Mouse (Mus musculus) urinary bladder, adult 2 months (tissue): ENCODE data around the gene Plpp7. TPM values are rescaled to one million over a fixed set of nuclear protein-coding genes. Genes with fewer than 3 reads are reported as not detected.

Experiments used
- DNase-seq: peaks from one replicate; pipeline ENCODE4 v3.0.0; 2022; ENCODE audit warnings: low spot score
- polyA plus RNA-seq: library from polyadenylated mRNA; depleted of rRNA; stranded (reverse); fragments of >200 nt; gene quantifications from 2 replicates; pipeline ENCODE4 v1.2.3, GENCODE M21; 2012; rRNA removed

Gene Plpp7
- 4.9 and 5.3 TPM in 2 replicates for polyA plus RNA-seq

DNA sequence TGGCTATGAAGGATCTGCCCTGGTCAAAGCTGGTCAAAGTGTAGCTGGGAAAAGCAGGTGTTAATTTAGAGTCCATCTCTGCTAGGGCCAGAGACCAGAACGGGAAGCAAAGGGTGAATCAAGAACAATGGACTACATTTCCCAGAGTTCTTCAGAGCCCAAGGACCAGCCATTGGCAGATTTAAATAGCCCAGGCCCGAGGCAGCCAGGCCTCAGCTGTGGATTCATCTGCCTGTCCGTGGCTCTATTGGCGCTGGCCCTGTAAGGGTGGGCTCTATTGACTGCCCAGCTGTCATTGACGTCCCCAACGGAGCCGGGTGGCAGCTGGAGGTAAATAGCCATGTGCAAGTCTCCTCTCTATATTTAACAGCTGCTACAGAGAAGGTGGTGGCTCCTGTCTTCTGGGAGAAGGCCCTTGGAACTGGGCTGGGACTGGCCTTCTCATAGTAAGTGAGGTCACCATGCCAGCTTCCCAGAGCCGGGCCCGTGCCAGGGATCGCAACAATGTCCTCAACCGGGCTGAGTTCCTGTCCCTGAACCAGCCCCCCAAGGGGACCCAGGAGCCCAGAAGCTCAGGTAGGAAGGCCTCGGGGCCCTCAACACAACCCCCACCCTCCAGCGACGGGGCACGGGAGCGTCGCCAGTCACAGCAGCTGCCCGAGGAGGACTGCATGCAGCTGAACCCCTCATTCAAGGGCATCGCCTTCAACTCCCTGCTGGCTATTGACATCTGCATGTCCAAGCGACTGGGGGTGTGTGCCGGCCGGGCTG is at the start of gene Plpp7:
Plpp7 (plus strand) TSS at position 178 of the 771 bp plus-strand sequence.
- DNase-seq = peak; percentile 37

- no peak for DNase-seq
Measured at GRCm38 (mm10) chr2:32046009-32046408, 49.3 kb upstream of the Plpp7 start.

DNA sequence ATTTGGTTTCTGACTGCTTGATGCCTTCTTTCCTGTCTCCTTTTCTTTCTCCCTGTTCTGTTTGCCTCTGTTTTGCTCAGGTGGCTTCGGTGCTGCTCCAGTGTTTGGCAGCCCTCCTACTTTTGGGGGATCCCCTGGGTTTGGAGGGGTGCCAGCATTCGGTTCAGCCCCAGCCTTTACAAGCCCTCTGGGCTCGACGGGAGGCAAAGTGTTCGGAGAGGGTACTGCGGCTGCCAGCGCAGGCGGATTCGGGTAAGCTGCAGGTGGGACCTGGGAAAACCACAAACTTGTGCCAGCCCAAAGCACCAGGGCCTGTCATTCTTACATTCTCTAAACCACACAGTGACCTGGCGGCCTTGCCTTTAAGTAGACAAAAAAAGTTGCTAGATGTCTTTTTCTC is 48.0 kb upstream of the Plpp7 start:
- no peak for DNase-seq

GRCm38 (mm10) chr2:32051791-32052190 is 43.5 kb upstream of the Plpp7 start:
- no peak for DNase-seq

DNA sequence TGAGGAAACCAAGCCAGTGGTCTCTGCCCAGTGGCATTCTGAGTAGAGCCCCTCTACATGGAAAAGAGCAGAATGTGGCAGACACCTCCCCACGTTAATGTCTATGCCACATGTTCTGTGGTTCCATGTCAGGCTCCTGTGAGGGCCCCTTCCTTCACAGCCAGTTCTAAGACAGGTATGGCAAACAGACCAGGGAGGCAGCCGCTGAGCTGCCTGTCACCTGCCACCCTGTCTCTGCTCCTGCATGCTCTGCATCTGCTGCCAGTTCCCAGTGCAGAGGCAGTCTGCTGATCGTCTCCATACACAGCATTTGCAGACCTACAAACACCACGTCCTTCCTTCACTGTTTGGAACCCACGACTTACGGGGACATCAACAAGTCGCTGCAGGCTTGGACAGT is 42.9 kb upstream of the Plpp7 start:
- no peak for DNase-seq

DNA sequence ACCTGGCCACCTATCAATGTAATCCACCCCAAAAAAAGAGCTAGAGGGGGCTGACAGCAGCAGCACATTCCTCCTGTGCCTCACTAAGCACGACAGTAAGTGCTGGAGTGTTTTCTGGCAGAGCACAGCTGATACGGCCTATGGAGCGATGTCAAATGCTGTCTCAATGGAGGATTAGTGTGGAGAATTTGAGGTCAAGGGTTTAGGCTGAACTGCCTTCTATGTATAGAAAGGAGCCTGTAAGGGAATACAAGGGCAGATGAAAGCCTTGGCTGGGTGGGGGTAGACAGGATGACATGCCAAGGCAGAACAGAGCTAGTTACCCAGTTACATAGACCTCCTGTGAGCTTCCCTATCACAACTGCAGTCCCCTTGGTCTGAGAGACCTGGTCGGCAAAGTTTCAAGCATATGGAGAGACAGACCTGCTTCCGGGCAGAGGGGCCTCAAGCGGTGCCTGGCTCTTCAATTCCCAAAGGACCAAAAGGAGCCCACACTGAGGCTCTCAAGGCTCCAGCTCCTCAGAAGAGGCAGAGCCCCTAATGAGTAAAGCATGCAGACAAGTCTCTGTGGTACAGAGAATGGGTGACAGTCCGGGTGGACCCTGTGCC is 39.9 kb upstream of the Plpp7 start:
- DNase-seq = no peak

GRCm38 (mm10) chr2:32056524-32056923 is 38.8 kb upstream of the Plpp7 start:
- DNase-seq = no peak

DNA sequence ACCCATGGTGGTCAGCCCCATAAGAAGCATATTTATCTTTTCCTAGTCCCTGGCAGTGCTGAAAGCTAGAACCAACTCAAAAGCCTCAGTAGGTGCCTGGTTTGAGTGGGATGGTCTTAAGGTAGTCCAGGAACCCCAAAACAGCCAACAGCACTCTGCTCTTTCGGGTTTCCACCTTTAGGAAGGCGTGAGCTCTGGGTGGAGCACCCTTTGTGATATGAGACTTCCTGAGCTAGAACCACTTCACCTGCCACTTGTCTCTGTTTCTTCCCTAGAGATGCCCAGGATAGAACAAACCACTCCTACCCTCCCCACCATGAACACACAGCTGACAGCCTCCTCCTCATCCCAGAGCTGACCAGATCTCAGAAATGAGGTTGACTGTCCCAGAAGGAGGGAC is 38.0 kb upstream of the Plpp7 start:
- DNase-seq = no peak

DNA sequence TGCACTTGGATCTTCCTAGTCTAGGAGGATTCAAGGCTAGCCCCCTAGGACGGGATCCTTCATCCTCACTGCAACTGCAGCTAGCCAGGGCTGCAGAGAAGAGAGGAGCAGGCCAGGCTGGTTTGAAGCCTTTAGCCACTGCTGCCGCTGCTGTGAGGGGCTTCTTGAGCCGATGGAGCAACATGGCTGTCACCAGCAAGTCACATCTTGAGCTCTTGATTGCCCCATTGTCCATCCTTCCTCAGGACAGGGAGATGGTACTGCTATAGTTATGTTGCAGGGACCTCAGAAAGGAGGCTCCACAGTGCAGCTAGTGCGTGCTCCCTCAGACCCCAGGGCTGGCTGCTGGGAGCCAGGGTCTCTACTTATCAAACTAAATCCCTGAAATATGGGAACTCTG is 37.5 kb upstream of the Plpp7 start:
- no peak for DNase-seq

- no peak for DNase-seq
Measured at GRCm38 (mm10) chr2:32058241-32058640, 37.1 kb upstream of the Plpp7 start.

DNA sequence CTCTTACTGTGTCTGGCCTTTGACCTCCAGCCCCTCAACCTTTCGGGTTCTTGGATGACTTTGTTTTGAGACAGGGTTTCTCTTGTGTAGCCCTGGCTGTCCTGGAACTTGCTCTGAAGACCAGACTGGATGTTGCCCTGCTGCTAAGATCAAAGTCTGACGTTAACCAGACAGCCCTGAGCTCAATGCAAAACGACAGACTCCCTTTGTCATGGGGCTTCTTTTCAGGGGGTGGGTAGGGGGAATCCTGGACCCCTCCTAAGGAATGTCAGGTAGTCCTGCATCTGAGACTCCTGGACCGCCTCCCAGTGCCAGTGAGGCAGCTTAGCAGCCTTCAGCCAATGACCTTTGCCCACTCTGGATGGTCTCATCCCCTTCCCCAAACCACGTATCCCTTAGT is 36.6 kb upstream of the Plpp7 start:
- no peak for DNase-seq

DNA sequence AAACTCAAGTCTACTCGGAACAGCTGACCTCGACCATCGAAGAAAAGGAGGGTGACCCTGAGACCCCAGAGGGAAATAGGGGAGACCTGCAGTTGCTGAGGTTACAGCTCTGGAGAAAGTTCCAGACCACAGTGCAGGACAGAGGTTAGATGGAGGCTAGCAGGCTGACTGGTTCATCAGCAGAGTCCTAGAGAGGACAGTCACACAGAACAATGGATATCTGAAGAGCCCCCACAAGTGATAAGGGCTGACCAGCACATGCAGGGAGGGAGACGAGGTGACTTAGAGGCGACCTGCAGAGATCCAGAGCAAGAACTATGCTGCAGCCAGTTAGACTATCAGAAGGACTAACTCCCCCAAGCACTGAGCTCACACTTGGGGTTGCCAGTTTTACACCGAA is 35.7 kb upstream of the Plpp7 start:
- no peak for DNase-seq

- no peak for DNase-seq
Measured at GRCm38 (mm10) chr2:32060228-32060805, 35.0 kb upstream of the Plpp7 start.

DNA sequence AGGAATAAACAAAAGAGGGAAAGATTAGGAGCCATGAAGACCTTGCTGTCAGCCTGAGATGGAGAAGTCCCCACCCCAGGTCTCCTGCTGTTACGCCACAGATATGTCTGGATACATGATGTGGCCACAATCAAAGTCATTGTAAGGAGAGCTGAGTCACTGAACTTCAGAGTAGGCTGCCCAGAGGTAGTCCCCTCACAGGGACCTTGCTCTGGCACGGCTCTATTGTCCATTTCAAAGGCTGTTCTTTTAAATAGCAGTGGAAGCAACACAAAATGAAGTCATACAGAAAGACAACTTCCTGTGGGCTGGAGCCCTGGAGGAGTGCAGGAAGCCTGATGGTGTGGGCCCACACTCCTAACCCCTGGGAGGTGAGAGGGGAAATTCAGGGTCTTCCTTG is 34.1 kb upstream of the Plpp7 start:
- no peak for DNase-seq

DNA sequence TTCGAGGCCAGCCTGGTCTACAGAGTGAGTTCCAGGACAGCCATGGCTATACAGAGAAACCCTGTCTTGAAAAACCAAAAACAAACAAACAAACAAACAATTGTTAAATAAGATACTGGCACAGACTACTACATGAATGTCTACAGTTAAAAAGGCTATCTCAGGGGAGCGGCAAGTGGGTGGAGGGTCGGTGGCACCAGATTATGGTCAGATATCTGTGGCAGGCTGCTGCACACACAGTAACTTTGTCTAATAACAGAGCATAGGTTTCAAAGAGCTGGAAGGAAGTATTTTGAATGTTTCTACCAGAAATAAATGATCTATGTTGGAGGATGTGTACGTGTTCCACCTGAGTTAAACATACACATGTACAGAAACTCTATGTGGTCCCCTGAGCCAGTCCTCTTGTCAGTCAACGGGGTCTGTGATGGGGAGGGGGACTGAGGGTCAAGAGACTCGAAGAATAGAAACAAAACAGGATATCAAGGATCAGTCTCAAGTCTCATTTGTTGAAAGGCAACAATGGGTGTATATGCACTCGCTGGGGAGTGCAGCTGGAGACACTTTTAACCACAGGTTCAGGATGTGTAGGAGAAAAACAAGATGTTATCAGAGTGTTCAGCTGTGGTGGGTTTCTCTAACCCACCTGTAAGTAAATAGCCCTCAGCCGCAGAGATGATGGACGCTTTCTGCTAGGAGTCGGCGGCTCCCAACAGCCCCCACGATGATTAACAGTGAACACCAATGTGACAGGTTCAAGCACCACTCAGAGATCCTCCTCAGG is 33.4 kb upstream of the Plpp7 start:
- no peak for DNase-seq

DNA sequence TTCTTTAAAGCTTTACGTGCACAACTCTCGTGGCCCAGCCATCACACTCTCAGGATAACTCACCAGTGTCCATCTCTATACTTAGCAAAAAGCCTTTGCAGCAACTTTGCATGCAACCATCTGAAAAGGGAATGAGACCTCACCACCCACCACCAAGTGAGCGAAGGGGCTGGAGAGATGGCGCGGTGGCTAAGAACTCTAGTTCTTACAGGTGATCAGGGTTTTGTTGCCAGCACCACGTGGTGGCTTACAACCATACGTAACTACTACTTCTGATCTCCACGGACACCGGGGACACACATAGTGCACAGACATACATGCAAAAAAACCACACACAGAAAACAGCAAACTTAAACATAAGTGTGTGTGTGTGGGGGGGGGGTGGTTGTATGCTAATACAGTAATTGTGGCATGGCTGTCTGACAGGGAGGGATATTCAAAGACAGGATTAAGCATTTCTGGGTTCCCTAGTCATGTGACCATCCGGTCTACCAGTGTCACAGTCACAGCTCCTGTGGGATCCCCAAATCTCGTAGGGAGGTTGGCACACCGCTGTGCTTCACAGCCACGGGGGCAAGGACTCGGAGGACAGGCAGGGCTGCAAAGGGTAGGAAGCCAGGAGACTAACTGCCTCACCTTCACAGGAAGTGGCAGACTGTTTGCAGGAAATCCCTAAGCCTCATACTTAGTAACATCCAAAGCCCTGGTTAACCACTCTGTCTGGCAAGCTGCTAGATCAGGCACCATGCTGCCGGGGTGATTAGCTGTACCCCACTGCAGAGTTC is 32.5 kb upstream of the Plpp7 start:
- DNase-seq = no peak

DNA sequence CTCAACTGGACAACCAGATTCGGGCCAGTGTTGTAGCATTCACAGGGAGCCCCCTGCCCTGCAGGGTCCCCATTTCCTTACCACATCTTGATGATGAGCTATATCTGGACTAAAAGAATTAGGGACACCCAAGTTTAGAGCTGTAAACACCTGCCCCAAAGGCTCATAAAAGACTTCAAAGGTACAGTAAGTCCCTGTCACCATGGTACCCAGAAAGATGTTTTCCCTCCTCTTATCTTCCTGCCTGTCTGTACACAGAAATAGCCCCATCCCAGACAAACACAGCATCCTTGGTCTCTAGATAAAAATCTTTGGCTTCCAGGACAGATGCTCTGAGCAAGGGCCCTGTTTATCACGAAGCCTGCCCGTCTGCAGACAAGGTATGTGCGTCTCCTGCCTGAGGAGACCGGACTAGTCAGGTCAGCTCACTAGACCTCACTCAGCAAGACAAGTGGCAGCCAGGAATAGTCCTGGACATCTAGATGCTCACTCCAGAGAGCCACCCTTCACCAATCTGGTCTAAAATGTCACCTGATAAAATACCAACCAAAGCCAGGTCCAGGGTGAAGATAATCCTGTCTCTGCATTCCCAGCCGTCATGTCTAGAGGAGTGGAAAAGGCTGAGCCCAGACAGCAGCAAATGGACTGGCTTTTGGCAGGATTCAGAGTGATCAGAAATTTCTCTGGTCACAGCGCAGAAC is 31.7 kb upstream of the Plpp7 start:
- DNase-seq = no peak

DNA sequence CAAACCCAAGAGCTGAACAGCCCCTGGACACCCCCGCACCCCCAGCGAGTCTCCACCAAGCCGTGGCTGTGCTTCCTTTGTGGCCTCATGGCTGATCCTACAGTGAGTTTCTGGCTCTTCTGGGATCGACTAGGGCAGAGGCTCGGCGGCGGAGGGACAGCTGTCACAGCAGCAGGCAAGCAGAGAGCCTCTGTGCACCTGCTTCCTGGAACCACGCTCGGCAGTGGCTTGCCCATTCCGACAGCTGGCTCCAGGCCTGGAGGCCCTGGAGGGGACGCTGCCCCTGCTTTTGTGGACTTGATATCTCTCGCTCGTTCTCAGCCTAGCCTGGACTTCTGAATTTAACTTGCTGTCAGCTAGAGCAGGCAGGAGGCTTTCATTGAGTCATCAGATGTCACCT is 30.4 kb upstream of the Plpp7 start:
- no peak for DNase-seq

DNA sequence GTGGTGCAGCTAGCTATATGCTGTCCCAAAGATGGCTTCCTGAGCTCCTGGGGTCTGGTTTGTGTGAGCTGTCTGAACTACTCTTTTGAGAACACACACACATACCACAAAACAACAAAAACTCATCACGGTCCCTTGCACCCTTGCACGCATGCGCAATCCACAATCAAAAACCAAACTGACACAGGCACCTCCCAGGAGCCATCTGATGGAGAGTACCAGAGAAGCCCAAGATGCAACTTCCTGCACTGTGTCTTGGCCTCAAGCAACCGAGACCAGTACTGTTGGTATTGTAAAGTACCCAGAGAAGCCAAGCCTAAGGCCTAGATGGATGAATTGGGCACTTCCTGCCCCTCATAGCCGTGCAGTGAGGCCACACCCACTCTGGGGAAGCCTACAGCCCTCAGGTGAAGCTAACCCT is 29.9 kb upstream of the Plpp7 start:
- DNase-seq = no peak

GRCm38 (mm10) chr2:32066005-32066404 is 29.3 kb upstream of the Plpp7 start:
- DNase-seq = no peak
